Mouse (Mus musculus): Measurements from ENCODE around the gene Cnr2.

- TF ChIP-seq CTCF (IDR thresholded peaks at IDR 0.05; ENCODE audit: low read depth): no peak
- TF ChIP-seq EP300 (IDR thresholded peaks at IDR 0.05; ENCODE audit: low read depth): no peak
These were observed 51.1 kb downstream of the Cnr2 start, which contains the start of gene Hmgcl for GRCm38 (mm10) chr4:135946278-135946658.

Measured in liver, postnatal 0 days (tissue).